Mouse (Mus musculus): ENCODE results near the gene Samd14. TPM values are rescaled to one million over a fixed set of nuclear protein-coding genes. Genes with fewer than 3 reads are reported as not detected.

Samd14 gene
- polyA plus RNA-seq, 1 experiment from 2014 or later, result 20.3 TPM

DNA sequence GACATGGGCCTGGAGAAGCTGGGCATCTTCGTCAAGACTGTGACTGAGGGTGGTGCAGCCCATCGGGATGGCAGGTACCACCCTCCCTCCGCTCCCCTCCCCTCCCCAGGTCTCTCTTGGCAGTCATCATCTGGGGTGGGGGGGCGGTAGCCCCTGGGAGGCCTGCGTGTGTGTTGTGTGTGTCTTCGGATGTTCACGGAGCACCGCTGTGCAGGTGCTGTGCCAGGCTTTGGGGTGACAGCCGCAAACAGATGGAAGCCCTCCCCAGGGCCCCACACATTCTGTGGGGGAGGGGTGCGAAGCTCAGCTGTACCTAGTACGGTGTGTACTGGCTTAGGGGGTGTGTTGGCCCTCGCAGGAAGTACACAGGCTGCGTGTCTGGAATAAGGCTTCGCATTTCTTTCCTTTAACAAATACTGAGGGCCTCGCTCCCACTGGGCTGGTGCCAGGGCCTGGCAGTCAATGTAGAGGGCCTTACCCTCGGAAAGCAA is 11.6 kb upstream of the Samd14 start:
- WGBS, result 74% methylated on average over 16 of the region's 16 CpGs
- no peak; the same call in 1 of the 2 replicates for ATAC-seq (replicated peaks; ENCODE audit: low FRiP score, low TSS enrichment, low read depth)
- H3K4me1 ChIP-seq (replicated peaks; ENCODE audit: control insufficient read depth, insufficient read depth, low read length), result peaks cover 44% of the 10 kb centered on the region
- H3K9me3 ChIP-seq (ENCODE audit: control insufficient read depth, low read length), result no peaks in the 10 kb centered on the region
- H3K9ac ChIP-seq (ENCODE audit: low read length), result no peak overlapping the region
- no peak for DNase-seq (ENCODE audit: low spot score)
- H3K4me2 ChIP-seq (ENCODE audit: low read length), result no peak overlapping the region
- no peak overlapping the region for H3K4me3 ChIP-seq (ENCODE audit: low read depth, low read length)
- peaks cover 76% of the 10 kb centered on the region for H3K36me3 ChIP-seq (ENCODE audit: control insufficient read depth, insufficient read depth, low read length)
- H3K27me3 ChIP-seq (replicated peaks; ENCODE audit: control insufficient read depth, insufficient read depth, low read length), result no peaks in the 10 kb centered on the region
- H3K27ac ChIP-seq (ENCODE audit: low read depth), result no peak overlapping the region

DNA sequence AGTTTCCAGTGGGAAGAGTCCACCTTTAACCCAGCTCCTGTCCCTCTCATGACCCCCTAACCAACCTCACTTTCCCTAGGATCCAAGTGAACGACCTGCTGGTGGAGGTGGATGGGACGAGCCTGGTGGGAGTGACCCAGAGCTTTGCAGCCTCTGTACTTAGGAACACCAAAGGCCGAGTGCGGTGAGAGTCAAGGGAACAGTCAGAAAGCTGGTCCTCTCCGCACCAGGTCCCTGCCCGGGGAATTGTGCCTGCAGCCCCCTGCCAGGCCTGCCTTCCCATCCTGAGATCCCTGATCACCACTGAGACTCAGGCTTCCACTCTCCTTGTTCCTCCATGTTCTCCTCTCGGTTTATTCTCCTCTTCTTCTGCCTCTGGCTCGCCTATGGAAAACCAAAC is 9.6 kb upstream of the Samd14 start:
- peaks cover 24% of the 10 kb centered on the region for H3K4me1 ChIP-seq (replicated peaks; ENCODE audit: control insufficient read depth, insufficient read depth, low read length)
- no peaks in the 10 kb centered on the region for H3K27me3 ChIP-seq (replicated peaks; ENCODE audit: control insufficient read depth, insufficient read depth, low read length)
- no peak overlapping the region for H3K9ac ChIP-seq (ENCODE audit: low read length)
- H3K4me3 ChIP-seq (ENCODE audit: low read depth, low read length), result no peak overlapping the region
- H3K36me3 ChIP-seq (ENCODE audit: control insufficient read depth, insufficient read depth, low read length), result peaks cover 87% of the 10 kb centered on the region
- peak overlapping the region; percentile 47; the same call in 1 of the 2 replicates for H3K27ac ChIP-seq (ENCODE audit: low read depth)
- DNase-seq (ENCODE audit: low spot score) (no peak), ATAC-seq (replicated peaks; ENCODE audit: low FRiP score, low TSS enrichment, low read depth) (no peak)
- no peak overlapping the region for H3K4me2 ChIP-seq (ENCODE audit: low read length)
- H3K9me3 ChIP-seq (ENCODE audit: control insufficient read depth, low read length), result no peaks in the 10 kb centered on the region
- WGBS, result 72% methylated on average over 8 of the region's 8 CpGs

DNA sequence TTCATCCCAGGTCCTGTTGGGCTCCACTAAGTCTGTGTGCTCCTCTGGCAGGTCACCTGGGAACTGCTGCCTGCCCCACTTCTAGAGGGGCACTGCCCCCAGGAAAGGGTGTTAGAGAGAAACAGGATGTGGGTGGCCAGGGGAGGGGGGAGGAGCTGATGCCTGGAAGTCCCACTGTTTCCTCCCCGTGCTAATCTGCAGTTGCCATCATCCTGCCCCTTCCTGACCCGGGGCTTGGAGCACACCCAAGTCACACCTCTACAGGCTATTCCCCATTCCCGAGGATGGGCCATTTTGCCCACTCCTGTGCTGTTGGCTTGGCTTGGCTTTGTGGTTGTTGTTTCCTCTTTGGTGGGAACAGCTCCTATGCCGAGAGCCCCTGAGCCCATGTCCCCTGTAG is 9.1 kb upstream of the Samd14 start:
- Histone ChIP-seq H3K4me1 (replicated peaks; ENCODE audit: control insufficient read depth, insufficient read depth, low read length) (peaks cover 20% of the 10 kb centered on the region), H3K27me3 (replicated peaks; ENCODE audit: control insufficient read depth, insufficient read depth, low read length) (no peaks in the 10 kb centered on the region), H3K36me3 (ENCODE audit: control insufficient read depth, insufficient read depth, low read length) (peaks cover 91% of the 10 kb centered on the region), H3K27ac (ENCODE audit: low read depth) (peak overlapping the region; percentile 47; the same call in 1 of the 2 replicates), H3K4me3 (ENCODE audit: low read depth, low read length) (no peak overlapping the region), H3K4me2 (ENCODE audit: low read length) (no peak overlapping the region), H3K9me3 (ENCODE audit: control insufficient read depth, low read length) (no peaks in the 10 kb centered on the region), H3K9ac (ENCODE audit: low read length) (no peak overlapping the region)
- DNase-seq (ENCODE audit: low spot score) (no peak), ATAC-seq (replicated peaks; ENCODE audit: low FRiP score, low TSS enrichment, low read depth) (no peak)
- 31% methylated on average over 4 of the region's 4 CpGs for WGBS

DNA sequence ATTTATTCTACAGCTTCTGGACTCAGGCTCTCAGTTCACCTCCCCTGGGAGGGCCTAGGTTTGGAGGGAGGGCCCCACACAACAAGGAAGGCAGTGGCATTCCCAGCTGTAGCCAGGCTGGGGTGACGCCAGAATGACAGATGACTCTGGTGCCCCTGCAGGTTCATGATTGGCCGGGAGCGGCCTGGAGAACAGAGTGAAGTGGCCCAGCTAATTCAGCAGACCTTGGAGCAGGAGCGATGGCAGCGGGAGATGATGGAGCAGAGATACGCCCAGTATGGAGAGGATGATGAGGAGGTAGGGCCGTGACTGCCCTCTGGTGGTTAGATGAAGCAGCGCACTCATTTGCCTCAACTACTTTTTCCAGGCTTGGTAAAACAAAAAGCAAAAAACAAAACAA is 8.6 kb upstream of the Samd14 start:
- Histone ChIP-seq H3K4me2 (ENCODE audit: low read length) (no peak overlapping the region), H3K4me1 (replicated peaks; ENCODE audit: control insufficient read depth, insufficient read depth, low read length) (peaks cover 18% of the 10 kb centered on the region), H3K27me3 (replicated peaks; ENCODE audit: control insufficient read depth, insufficient read depth, low read length) (no peaks in the 10 kb centered on the region), H3K4me3 (ENCODE audit: low read depth, low read length) (no peak overlapping the region), H3K36me3 (ENCODE audit: control insufficient read depth, insufficient read depth, low read length) (peaks cover 90% of the 10 kb centered on the region), H3K27ac (ENCODE audit: low read depth) (0 out of 2 replicates have a peak overlapping the region, but pooled peaks have one; percentile 47), H3K9ac (ENCODE audit: low read length) (no peak overlapping the region), H3K9me3 (ENCODE audit: control insufficient read depth, low read length) (no peaks in the 10 kb centered on the region)
- peak; percentile 79 for DNase-seq (ENCODE audit: low spot score)
- ATAC-seq (replicated peaks; ENCODE audit: low FRiP score, low TSS enrichment, low read depth), result peak; percentile 42; the same call in 1 of the 2 replicates
- WGBS, result 3% methylated on average over 8 of the region's 8 CpGs

DNA sequence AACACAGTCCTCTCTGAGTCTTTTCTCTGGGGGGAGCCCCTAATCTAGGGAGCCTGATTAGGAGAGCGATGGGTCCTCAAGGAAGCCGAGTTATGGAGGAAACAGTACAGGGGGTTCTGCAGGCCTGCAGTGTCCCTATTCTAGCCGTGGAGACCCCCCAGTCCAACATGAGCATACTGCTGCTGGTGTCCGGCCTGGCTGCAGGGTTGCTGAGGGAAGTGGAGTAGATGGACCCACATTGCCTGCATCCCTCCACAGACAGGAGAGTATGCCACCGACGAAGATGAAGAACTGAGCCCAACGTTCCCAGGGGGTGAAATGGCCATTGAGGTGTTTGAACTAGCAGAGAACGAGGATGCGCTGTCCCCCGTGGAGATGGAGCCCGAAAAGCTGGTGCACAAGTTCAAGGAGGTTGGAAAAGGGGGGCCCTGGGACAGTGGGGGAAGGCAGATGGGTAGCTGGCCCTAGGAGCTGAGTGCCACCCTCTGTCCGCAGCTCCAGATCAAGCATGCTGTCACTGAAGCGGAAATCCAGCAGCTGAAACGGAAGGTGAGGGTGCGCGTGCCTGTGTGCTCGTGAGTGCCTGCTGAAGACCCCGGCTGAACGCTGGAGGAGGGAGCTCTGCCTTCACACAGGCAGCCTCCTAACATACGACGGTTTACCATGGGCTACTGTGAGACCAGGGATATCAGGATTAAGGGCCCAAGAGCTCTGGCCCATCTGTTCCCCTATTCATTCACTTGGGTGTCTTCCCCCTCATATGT is 7.9 kb upstream of the Samd14 start:
- Histone ChIP-seq H3K4me2 (ENCODE audit: low read length) (no peak overlapping the region), H3K9me3 (ENCODE audit: control insufficient read depth, low read length) (no peaks in the 10 kb centered on the region), H3K27me3 (replicated peaks; ENCODE audit: control insufficient read depth, insufficient read depth, low read length) (no peaks in the 10 kb centered on the region), H3K9ac (ENCODE audit: low read length) (no peak overlapping the region), H3K27ac (ENCODE audit: low read depth) (no peak overlapping the region), H3K36me3 (ENCODE audit: control insufficient read depth, insufficient read depth, low read length) (peaks cover 85% of the 10 kb centered on the region), H3K4me1 (replicated peaks; ENCODE audit: control insufficient read depth, insufficient read depth, low read length) (peaks cover 22% of the 10 kb centered on the region), H3K4me3 (ENCODE audit: low read depth, low read length) (no peak overlapping the region)
- DNase-seq (ENCODE audit: low spot score) (no peak), ATAC-seq (replicated peaks; ENCODE audit: low FRiP score, low TSS enrichment, low read depth) (no peak)
- WGBS, result 86% methylated on average over 21 of the region's 21 CpGs

DNA sequence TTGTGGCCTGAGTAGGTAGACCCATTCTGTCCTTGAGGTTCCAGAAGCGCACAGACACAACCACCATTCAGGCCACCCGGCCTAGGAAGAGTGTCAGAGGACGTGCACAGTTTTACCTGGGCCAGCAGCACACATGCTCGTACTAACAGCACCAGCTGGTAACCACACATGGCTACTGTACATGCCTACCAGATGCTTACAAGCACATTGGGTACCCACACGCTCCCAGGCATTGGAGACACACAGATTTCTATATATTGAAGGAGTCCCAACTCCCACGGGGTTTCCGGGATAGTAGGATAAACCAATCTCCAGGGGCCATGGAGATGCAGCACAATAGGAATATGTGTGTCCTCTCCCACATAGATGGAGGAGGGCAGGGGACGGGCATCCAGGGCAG is 7.0 kb upstream of the Samd14 start:
- Histone ChIP-seq H3K4me3 (ENCODE audit: low read depth, low read length) (no peak overlapping the region), H3K36me3 (ENCODE audit: control insufficient read depth, insufficient read depth, low read length) (peaks cover 76% of the 10 kb centered on the region), H3K27ac (ENCODE audit: low read depth) (no peak overlapping the region), H3K27me3 (replicated peaks; ENCODE audit: control insufficient read depth, insufficient read depth, low read length) (no peaks in the 10 kb centered on the region), H3K4me2 (ENCODE audit: low read length) (no peak overlapping the region), H3K9me3 (ENCODE audit: control insufficient read depth, low read length) (no peaks in the 10 kb centered on the region), H3K4me1 (replicated peaks; ENCODE audit: control insufficient read depth, insufficient read depth, low read length) (peaks cover 30% of the 10 kb centered on the region), H3K9ac (ENCODE audit: low read length) (no peak overlapping the region)
- DNase-seq (ENCODE audit: low spot score), result no peak
- WGBS, result 95% methylated on average over 8 of the region's 8 CpGs
- no peak for ATAC-seq (replicated peaks; ENCODE audit: low FRiP score, low TSS enrichment, low read depth)

DNA sequence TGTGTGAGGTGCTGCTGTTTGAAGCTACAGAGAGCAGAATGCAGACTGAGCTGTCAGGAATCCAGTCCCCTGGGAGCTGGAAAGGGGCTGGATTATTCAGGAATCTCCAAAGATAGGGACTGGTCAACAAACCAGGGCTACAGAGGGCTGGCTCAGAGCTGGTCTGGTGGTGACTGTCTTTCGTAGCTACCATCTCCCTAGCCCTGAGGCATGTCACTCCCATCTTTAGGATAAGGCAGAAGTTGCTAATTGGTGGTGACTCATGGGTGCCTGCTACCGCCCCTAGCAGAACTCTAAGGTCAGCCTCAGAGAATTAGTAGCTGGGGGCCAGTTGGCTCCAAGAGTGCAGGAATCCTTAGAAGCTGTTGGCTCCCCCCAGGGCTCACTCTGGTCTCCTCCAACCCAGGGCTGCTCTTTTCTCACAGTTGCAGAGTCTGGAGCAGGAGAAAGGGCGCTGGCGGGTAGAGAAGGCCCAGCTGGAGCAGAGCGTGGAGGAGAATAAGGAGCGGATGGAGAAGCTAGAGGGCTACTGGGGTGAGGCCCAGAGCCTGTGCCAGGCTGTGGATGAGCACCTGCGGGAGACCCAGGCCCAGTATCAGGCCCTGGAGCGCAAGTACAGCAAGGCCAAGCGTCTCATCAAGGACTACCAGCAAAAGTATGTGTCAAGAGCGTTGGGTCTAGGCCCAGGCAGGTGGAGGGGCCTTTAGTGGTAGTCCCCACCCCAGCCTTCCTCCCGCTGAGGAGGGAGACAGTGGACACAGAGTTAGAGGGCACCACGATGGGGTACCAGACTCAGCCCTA is 5.3 kb upstream of the Samd14 start:
- H3K4me3 ChIP-seq (ENCODE audit: low read depth, low read length), result no peak overlapping the region
- H3K4me2 ChIP-seq (ENCODE audit: low read length), result no peak overlapping the region
- no peaks in the 10 kb centered on the region for H3K9me3 ChIP-seq (ENCODE audit: control insufficient read depth, low read length)
- no peak overlapping the region for H3K27ac ChIP-seq (ENCODE audit: low read depth)
- 79% methylated on average over 12 of the region's 12 CpGs for WGBS
- H3K27me3 ChIP-seq (replicated peaks; ENCODE audit: control insufficient read depth, insufficient read depth, low read length), result no peaks in the 10 kb centered on the region
- peaks cover 59% of the 10 kb centered on the region for H3K36me3 ChIP-seq (ENCODE audit: control insufficient read depth, insufficient read depth, low read length)
- H3K9ac ChIP-seq (ENCODE audit: low read length), result 0 out of 2 replicates have a peak overlapping the region, but pooled peaks have one; percentile 10
- peaks cover 36% of the 10 kb centered on the region for H3K4me1 ChIP-seq (replicated peaks; ENCODE audit: control insufficient read depth, insufficient read depth, low read length)
- ATAC-seq (replicated peaks; ENCODE audit: low FRiP score, low TSS enrichment, low read depth) (no peak), DNase-seq (ENCODE audit: low spot score) (no peak)

DNA sequence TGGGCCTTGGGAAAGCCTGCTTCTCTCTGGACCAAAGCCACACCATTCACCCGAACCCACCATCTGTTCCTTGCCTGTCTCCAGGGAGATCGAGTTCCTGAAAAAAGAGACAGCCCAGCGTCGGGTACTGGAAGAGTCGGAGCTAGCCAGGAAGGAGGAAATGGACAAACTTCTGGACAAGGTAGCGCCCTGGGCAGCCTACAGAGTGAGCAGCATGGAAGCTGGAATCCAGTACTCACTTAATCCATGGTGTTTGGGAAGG is 4.8 kb upstream of the Samd14 start:
- H3K36me3 ChIP-seq (ENCODE audit: control insufficient read depth, insufficient read depth, low read length), result peaks cover 54% of the 10 kb centered on the region
- ATAC-seq (replicated peaks; ENCODE audit: low FRiP score, low TSS enrichment, low read depth), result no peak
- H3K4me2 ChIP-seq (ENCODE audit: low read length), result no peak overlapping the region
- no peak for DNase-seq (ENCODE audit: low spot score)
- H3K4me1 ChIP-seq (replicated peaks; ENCODE audit: control insufficient read depth, insufficient read depth, low read length), result peaks cover 37% of the 10 kb centered on the region
- H3K9ac ChIP-seq (ENCODE audit: low read length), result no peak overlapping the region
- H3K4me3 ChIP-seq (ENCODE audit: low read depth, low read length), result no peak overlapping the region
- H3K9me3 ChIP-seq (ENCODE audit: control insufficient read depth, low read length), result no peaks in the 10 kb centered on the region
- H3K27me3 ChIP-seq (replicated peaks; ENCODE audit: control insufficient read depth, insufficient read depth, low read length), result no peaks in the 10 kb centered on the region
- no peak overlapping the region for H3K27ac ChIP-seq (ENCODE audit: low read depth)
- WGBS, result 71% methylated on average over 6 of the region's 6 CpGs
